Mouse (Mus musculus) stomach, postnatal 0 days (tissue): ENCODE results near the gene Celf1.

Experiments used
- CTCF ChIP-seq: IDR thresholded peaks from 2 replicates; pipeline ENCODE4 v1.5.1; 2016; ENCODE audit warnings: antibody characterized with exemption, low read depth, mild to moderate bottlenecking, moderate library complexity
- EP300 ChIP-seq: optimal IDR thresholded peaks from 2 replicates; pipeline ENCODE3; 2016; ENCODE audit warnings: antibody characterized with exemption

DNA sequence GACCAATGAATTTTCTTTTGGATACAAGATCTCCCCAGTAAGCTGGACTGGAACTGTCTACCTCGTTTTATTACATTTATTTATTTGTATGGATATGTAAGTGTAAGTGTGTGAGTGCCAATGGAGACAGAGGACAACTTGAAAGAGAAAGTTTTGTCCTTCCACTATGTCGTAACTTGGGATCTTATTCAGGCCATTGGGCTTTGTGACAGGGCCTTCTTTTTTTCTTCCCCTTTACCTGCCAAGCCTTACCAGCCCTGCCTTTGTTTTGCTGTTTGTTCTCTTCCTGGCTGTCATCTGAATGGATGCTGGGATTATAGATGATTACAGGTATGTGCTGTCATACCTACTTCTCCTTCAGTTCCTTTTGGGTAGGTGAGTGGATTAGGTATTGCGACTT, 18.7 kb downstream of the Celf1 start:
- TF ChIP-seq CTCF: no peak
- no peak for TF ChIP-seq EP300
